Mouse (Mus musculus): ENCODE measurements at regions not wholly inside any gene's neighbourhood (a gene's known extent, or its start where the extent isn't known, plus 50 kb on each side); places are given as distances from the start of the nearest gene placed in this dataset.

DNA sequence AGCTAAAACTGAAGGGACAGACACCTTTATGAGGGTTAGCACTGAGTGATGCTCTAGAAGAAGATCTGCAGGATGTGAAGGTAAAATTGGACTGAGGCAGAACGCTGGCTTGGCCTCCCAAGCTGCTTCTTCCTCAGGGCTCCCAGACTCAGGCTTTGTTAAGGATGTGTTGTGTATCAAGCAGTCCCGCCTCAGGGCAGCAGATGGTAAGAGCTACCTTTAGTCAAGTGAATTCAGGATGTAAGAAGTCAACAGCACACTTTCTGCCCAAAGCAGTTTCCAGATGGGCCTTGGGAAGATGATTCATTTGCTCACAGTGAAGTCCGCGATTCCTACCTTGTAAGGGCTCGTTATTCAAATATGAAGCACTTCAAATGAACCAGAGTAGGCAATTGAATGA lies 126.9 kb upstream of the Acsl4 start:
- DNase-seq (no peak), ATAC-seq (ENCODE audit: insufficient read depth) (no peak)
- no peaks in the 10 kb centered on the region for H3K27me3 ChIP-seq (ENCODE audit: insufficient read depth, low read length)
- H3K9me3 ChIP-seq (ENCODE audit: low read depth, low read length) = no peaks in the 10 kb centered on the region
- no peak overlapping the region for H3K4me3 ChIP-seq (ENCODE audit: low read depth, low read length)
- no peak overlapping the region for H3K27ac ChIP-seq (ENCODE audit: low read depth)
- H3K4me2 ChIP-seq = no peak overlapping the region
- no peak for TF ChIP-seq CTCF (IDR thresholded peaks at IDR 0.05; ENCODE audit: low read depth)
- 86% methylated on average over 5 of the region's 5 CpGs for WGBS
- H3K4me1 ChIP-seq (ENCODE audit: insufficient read depth) = no peaks in the 10 kb centered on the region
- H3K36me3 ChIP-seq (ENCODE audit: insufficient read depth) = no peaks in the 10 kb centered on the region
- no peak overlapping the region for H3K9ac ChIP-seq

DNA sequence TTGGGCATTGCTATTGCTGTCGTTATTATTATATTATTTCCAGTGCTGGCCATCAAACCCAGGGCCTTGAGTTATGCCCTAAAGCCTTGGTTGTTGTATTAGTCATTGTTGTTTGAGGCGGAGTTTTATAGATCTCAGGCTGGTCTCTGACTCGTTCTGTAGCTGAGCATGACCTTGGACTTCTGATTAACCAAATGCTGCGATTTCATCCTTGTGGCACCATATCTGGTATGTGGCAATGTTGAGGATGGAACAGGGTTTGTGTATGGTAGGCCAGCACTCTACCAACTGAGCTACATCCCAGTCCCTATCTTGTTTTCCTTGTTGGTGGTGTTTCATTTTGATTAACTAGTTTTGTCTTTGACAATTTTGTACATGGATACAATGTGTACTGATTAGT lies 130.7 kb upstream of the Acsl4 start:
- no peak for TF ChIP-seq CTCF (IDR thresholded peaks at IDR 0.05; ENCODE audit: low read depth)
- ATAC-seq (ENCODE audit: insufficient read depth) (no peak), DNase-seq (no peak)
- no peak overlapping the region for H3K9ac ChIP-seq
- H3K9me3 ChIP-seq (ENCODE audit: low read depth, low read length) = no peaks in the 10 kb centered on the region
- 76% methylated on average over 4 of the region's 4 CpGs for WGBS
- H3K4me1 ChIP-seq (ENCODE audit: insufficient read depth) = no peaks in the 10 kb centered on the region
- no peak overlapping the region for H3K4me2 ChIP-seq
- no peaks in the 10 kb centered on the region for H3K27me3 ChIP-seq (ENCODE audit: insufficient read depth, low read length)
- no peaks in the 10 kb centered on the region for H3K36me3 ChIP-seq (ENCODE audit: insufficient read depth)
- H3K27ac ChIP-seq (ENCODE audit: low read depth) = no peak overlapping the region
- no peak overlapping the region for H3K4me3 ChIP-seq (ENCODE audit: low read depth, low read length)

DNA sequence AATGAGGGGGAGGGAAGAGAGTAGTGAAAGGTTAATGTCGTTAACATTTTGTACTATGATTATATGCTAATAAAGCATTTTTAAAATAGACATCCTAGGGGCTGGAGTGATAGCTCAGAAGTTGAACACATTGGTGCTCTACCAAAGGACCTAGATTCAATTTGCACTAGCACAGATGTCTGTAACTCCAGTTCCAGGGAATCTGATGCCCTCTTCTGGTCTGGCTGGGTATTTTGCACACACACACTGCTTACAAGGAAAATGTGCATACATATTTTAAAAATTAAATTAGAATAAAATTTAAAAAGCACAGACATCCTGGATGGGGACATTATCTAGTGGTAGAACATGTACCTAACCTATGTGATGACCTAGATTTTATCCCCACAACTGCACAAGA lies 136.6 kb upstream of the Acsl4 start:
- Histone ChIP-seq H3K27ac (ENCODE audit: low read depth) (no peak overlapping the region), H3K9me3 (ENCODE audit: low read depth, low read length) (no peaks in the 10 kb centered on the region), H3K27me3 (ENCODE audit: insufficient read depth, low read length) (no peaks in the 10 kb centered on the region), H3K9ac (no peak overlapping the region), H3K4me2 (no peak overlapping the region), H3K36me3 (ENCODE audit: insufficient read depth) (no peaks in the 10 kb centered on the region), H3K4me1 (ENCODE audit: insufficient read depth) (no peaks in the 10 kb centered on the region), H3K4me3 (ENCODE audit: low read depth, low read length) (no peak overlapping the region)
- 57% methylated on average over 1 of the region's 1 CpGs for WGBS
- ATAC-seq (ENCODE audit: insufficient read depth) (no peak), DNase-seq (peak; percentile 63)
- peak; percentile 61 for TF ChIP-seq CTCF (IDR thresholded peaks at IDR 0.05; ENCODE audit: low read depth)

- H3K27ac ChIP-seq (ENCODE audit: low read depth) = no peak overlapping the region
- no peaks in the 10 kb centered on the region for H3K4me1 ChIP-seq (ENCODE audit: insufficient read depth)
- no peak overlapping the region for H3K4me3 ChIP-seq (ENCODE audit: low read depth, low read length)
- TF ChIP-seq CTCF (IDR thresholded peaks at IDR 0.05; ENCODE audit: low read depth) = peak; percentile 50
- H3K9ac ChIP-seq = no peak overlapping the region
- no peaks in the 10 kb centered on the region for H3K9me3 ChIP-seq (ENCODE audit: low read depth, low read length)
- H3K27me3 ChIP-seq (ENCODE audit: insufficient read depth, low read length) = no peaks in the 10 kb centered on the region
- no peaks in the 10 kb centered on the region for H3K36me3 ChIP-seq (ENCODE audit: insufficient read depth)
- WGBS = 50% methylated on average over 7 of the region's 7 CpGs
- peak; percentile 15 for DNase-seq
- no peak for ATAC-seq (ENCODE audit: insufficient read depth)
- no peak overlapping the region for H3K4me2 ChIP-seq
Observed at GRCm38 (mm10) chrX:142529892-142530291, 139.6 kb upstream of the Acsl4 start.

DNA sequence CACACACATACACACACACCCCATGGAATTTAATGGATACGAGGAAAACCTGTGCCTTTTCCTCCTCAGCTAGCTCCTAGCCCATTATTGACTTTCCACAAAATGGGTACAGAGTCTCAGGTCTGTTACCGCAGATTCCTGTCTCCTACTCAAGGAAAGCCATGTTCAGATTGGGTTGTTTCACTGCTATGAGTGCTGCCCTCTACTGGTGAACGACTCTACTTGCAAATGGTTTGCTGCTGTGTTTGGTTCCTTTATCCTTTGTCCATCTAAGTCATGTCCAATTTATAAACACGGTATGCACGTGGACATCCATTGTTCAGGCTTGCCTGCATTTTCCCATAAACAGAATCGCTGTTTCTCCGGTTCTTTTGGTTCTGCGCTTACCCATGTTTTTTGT lies 144.4 kb upstream of the Acsl4 start:
- ATAC-seq (ENCODE audit: insufficient read depth) = no peak
- peak; percentile 79 for TF ChIP-seq CTCF (IDR thresholded peaks at IDR 0.05; ENCODE audit: low read depth)

GRCm38 (mm10) chrX:142535540-142535939 lies 145.2 kb upstream of the Acsl4 start:
- no peak for TF ChIP-seq CTCF (IDR thresholded peaks at IDR 0.05; ENCODE audit: low read depth)
- no peaks in the 10 kb centered on the region for H3K4me1 ChIP-seq (ENCODE audit: insufficient read depth)
- H3K9ac ChIP-seq = no peak overlapping the region
- 95% methylated on average over 1 of the region's 1 CpGs for WGBS
- no peaks in the 10 kb centered on the region for H3K27me3 ChIP-seq (ENCODE audit: insufficient read depth, low read length)
- no peak overlapping the region for H3K27ac ChIP-seq (ENCODE audit: low read depth)
- no peaks in the 10 kb centered on the region for H3K36me3 ChIP-seq (ENCODE audit: insufficient read depth)
- H3K4me2 ChIP-seq = no peak overlapping the region
- H3K4me3 ChIP-seq (ENCODE audit: low read depth, low read length) = no peak overlapping the region
- ATAC-seq (ENCODE audit: insufficient read depth) (no peak), DNase-seq (no peak)
- H3K9me3 ChIP-seq (ENCODE audit: low read depth, low read length) = no peaks in the 10 kb centered on the region

More for the DNA sequence above, 144.4 kb upstream of the Acsl4 start:
- Histone ChIP-seq H3K4me3 (ENCODE audit: low read depth, low read length) (no peak overlapping the region), H3K36me3 (ENCODE audit: insufficient read depth) (no peaks in the 10 kb centered on the region), H3K4me2 (no peak overlapping the region), H3K27ac (ENCODE audit: low read depth) (no peak overlapping the region), H3K9ac (no peak overlapping the region), H3K27me3 (ENCODE audit: insufficient read depth, low read length) (no peaks in the 10 kb centered on the region), H3K9me3 (ENCODE audit: low read depth, low read length) (no peaks in the 10 kb centered on the region), H3K4me1 (ENCODE audit: insufficient read depth) (no peaks in the 10 kb centered on the region)
- 32% methylated on average over 8 of the region's 8 CpGs for WGBS
- DNase-seq = peak; percentile 75

- Histone ChIP-seq H3K4me2 (no peak overlapping the region), H3K9ac (no peak overlapping the region), H3K4me1 (ENCODE audit: insufficient read depth) (no peaks in the 10 kb centered on the region), H3K4me3 (ENCODE audit: low read depth, low read length) (no peak overlapping the region), H3K36me3 (ENCODE audit: insufficient read depth) (no peaks in the 10 kb centered on the region), H3K27me3 (ENCODE audit: insufficient read depth, low read length) (no peaks in the 10 kb centered on the region), H3K27ac (ENCODE audit: low read depth) (no peak overlapping the region), H3K9me3 (ENCODE audit: low read depth, low read length) (no peaks in the 10 kb centered on the region)
- WGBS = 90% methylated on average over 2 of the region's 2 CpGs
- DNase-seq (no peak), ATAC-seq (ENCODE audit: insufficient read depth) (no peak)
- TF ChIP-seq CTCF (IDR thresholded peaks at IDR 0.05; ENCODE audit: low read depth) = no peak
Observed at GRCm38 (mm10) chrX:142535954-142536353, 145.3 kb upstream of the Tmem164 start.

Data from lung, embryonic 14.5 days (tissue).